Mouse (Mus musculus) urinary bladder, postnatal 4 days (tissue): Measurements from ENCODE around the gene Mamld1.
"Not testable (repeated sequence)": the region's sequence is repeated elsewhere in the genome, so short reads cannot be mapped to it uniquely, and the experiment has no call there.

Experiments
- DNase-seq, 2 experiments: peaks; one replicate each; pipeline ENCODE4 v3.0.0; 2021 to 2022; ENCODE audit warnings: low spot score in 2 of 2

Gene Mamld1

DNA sequence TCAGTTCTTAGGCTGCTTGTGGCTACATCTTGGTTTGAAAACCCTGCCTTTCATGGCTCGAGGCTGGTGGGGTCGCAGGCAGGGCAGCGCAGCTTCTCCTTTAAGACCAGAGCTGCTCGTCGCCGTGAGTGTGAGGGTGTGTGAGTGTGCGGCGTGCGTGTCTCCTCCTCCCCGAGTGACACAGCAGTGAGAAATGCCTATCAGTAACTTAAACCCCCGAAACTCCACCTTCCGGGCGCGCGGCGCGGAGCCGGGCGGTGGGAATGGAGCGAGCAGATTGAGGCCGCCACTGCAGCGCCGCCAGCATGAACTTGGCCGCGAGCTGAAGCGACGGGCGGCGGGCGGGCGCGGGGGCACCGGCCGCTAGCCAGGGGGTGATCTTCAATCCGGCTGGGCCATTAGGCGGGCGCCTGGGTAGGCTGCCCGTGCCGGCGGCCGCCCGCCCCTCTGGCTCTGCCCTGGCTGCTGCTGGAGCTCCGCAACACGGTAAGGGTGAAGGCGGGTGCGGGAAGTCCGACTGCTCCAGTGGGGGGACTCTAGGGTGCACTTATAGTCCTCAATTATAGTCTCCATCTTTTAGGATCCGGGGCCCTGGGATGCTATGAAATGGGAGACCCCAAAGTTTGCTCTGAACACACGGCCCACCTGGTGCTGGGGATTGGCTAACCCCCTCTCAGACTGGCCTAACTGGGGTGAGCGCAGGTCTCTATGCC lies at the start of gene Mamld1:
Gene Mamld1 (plus strand): TSS at position 393 of the 713 bp plus-strand sequence.
- DNase-seq: peak; percentile 60 to 74

DNA sequence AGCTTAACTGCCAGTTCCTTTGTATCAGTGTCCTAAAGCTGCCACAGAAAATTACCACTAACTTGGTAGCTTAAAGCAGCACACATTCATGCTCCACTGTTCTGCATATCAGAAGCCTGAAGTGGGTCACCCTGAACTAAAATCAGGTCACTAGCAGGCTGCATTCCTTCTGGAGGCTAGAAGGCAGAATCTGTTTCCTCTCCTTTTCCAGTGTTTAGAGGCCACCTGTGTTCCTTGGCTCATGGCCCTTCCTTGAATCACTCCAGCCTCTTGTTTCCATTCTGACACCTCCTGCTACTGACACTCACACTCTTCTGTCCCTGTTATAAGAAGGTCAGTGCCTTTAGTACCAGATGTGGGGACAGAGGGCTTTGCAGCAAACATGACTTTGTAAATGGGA lies 25.3 kb upstream of the Mamld1 start:
- DNase-seq: no peak

DNA sequence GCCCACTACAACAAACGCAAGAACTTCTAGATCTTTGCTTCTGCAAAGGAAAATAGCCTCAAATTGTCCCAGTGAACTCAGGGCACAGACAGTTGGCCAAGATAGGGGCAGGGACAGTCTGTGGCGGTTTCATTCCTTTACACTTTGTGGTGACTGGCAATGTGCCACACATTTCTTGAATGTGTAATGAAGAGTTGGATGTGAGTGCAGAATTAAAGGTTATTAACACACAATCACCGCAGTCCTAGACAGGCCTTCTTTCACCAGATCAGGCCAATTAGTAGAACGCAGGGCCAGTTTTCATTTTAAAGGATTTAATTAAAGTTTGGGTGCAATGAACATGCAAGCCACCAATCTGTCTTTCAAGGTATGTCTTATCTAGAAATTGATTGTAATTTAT lies 22.0 kb upstream of the Mamld1 start:
- no peak for DNase-seq

DNA sequence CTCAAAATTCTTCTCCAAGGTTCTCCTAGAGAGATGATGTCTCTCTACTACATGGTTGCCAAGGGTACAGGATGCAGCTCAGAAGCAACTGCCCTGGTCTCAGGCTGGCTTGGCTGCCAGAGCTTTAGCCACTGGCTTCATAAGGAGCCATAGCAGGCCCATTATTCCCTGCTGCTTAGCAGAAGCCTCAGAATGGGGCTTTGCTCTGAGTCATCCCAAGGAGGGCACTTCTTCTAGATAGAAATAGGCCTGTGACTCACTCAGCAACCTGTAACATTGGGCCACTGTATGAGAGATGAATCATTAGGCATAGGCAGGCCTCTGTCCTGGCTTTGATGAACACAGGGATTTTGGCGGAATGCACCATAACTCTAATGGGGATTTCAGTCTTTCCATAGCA lies 21.1 kb upstream of the Mamld1 start:
- DNase-seq: not testable (repeated sequence)

DNA sequence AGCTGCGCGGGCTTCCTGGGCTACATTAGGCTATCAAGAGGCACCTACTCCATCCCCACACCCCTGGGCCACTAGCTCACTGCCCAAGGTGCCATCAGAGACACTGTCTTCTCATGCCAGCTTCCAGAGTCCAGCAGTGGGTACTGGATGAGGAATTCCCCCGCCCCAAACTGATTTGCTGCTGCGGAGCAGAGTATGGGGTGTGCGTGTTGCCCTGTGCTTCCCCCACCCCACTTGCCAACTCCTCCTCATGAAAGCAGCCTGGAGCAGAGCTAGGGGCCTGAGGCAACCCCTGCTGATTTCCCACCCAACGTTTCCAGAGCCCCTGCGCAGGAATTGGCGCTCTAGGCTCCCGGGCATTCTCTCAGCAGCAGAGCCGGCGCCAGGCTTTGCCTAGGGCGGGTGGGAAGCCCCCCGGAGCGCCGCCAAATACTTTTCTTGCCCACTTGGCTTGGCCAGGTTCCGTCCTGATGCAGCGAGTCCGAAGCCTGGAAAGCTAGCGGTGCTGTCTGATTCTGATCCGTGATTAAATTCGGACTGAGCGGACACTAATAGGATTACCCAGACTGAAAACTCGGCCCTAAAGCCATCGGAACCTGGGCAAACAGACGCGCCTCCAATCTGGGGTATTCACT lies 738 bp downstream of the Mamld1 start:
- no peak for DNase-seq

DNA sequence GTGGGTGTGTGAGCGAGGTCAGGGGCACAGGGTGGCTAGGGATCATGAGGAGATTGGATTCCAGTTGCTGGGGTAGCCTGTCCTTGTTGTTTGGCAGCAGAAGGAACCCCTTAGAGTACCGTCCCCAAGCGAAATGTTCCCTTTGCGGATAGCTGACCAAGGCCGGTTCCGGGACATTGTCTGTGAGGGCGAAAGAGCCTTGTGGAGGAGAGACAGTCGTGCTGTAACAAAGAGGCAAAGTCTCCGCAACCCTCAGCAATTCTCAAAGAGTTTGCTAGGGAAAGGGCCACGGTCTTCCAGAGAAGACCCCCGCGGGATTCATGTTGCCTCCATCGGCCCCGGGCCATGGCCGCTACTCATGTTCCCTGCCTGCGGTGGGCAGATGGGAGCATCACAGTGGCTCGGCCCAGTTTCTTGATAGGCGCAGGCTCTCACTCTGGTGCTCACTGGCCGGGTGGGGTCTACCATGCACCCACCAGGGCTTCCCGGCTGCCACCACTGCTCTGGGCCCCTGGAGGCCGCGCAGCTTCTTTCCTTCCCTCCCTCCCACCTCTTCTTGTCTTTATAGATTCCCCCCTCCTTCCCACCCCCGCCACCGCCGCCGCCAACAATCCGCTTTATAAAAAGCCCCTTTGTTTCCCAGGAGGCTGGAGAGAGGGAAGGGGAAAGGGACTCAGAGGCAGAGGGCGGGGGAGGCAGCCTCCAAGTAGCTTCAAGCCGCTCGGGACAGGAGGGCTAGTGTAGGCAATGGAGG lies 1.5 kb downstream of the Mamld1 start:
- DNase-seq: no peak

DNA sequence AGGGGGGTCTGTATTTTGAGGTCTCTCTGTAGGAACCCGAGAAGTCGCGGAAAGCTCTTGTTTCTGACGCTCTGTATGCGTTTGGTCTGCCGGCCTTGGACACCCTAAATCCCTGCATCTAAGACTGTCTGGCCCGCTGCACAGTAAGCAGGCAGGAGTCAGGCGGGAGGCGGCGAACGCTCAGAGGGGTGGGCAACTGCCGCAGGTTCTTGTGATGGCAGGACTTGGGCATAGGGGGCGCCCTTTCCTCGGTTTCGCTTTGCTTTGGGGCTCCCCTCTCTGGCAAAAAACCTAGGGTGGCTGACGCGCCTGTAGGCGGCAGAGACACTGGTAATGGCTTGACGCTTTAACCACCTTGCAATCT lies 2.0 kb downstream of the Mamld1 start:
- peak; percentile 47 to 75 for DNase-seq

DNA sequence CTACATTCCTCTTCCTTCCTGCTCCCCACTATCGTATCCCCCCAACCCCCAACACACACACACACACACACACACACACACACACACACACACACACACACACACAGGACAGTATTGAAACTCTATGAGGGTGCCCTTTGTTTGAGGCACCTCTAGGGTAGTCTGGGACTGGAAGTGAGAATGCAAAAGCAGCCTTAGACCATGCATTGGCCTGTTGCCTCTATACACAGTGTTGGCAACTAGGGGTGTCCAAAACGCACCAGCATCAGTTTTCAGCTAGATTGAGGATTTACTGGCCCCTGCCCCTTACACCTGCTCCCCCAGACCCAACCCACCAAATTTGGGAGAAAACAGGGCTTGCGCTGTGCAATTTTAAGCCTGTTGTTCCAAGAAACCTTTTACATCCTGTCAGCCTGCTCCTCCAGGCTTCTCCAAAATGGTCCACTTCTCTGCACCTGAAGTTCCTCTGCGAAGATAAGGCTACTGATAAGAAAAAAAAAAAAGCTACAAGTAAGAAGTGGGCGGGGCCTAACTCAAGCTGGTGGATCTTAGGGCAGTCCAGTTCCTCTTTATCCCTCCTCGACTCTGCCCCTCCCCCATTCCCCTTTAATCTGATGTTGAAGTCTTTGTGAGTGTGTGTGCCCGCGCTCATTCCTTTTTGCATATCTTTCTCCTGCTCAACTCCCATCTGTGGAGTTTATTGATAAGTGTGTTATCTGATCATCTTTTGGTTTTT lies 2.6 kb downstream of the Mamld1 start:
- DNase-seq: no peak

DNA sequence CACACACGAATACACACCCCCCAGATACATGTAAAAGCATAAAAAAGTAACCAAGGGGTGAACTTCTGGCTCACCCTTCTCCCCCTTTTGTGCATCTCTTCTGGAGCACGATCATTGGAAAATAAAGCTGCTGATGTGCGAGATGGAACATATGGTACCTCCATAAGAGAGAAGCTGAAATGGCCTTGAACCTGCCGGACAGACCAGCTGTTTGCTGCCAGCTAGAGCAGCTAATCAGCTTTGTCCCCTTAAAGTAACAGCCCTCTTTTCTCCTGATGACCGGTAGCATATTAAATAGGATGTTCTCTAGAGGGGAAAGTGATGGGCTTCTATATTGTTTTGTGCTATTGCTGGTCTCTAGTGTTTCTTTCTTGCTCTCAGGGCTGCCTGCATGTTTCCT lies 3.2 kb downstream of the Mamld1 start:
- no peak for DNase-seq

DNA sequence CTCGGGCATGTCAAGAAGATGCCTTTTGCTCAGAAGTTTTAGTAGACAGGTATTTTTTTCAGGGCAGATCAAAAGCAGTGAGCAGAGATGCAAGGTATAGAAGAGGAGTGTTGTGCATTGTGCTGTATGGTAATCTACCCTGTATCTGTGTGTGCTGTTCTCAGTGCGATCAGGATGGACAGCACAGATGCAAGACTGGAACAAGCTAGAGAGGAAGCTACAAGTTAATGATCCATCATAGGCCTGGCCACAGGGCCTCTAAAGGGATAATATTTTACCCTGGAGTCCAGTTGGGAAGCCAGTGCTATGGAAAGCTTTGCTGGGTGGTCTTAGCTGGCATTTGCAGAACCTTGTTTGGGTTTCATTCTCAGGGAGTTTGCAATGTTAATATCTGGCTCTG lies 6.9 kb downstream of the Mamld1 start:
- DNase-seq: no peak

DNA sequence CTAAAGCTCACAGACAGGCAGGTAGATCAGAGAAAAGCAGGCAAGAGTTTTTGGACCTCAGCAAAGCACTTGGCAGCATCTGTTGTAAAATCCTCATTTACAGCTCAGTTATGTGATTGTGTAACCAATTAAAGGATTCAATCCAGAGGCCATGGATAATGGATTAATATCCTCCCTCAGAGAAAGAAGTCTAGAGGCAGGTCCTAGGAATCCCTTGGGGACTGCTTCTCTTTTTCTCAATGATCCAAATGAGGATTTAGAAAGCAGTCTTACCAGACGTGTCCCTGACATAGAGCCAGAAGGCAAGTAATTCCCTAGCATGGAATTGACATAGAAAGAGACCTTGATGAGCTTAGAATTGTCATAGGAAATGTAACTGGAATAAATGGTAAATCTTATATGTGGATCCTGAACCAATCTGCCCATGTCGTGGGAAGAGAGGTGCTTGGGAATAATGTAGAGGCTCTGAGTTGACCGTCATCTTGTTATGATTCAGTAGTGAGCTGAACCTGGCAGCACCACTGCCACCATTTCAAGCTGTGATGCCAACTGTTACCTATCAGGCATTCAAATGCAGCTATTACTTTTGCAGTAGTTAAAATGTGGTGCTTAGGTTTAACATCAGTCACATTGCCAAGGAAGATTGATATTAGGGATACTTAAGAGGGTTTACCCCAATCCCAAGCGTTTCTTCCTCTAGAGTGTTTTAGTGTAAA lies 35.2 kb downstream of the Mamld1 start:
- DNase-seq: no peak

DNA sequence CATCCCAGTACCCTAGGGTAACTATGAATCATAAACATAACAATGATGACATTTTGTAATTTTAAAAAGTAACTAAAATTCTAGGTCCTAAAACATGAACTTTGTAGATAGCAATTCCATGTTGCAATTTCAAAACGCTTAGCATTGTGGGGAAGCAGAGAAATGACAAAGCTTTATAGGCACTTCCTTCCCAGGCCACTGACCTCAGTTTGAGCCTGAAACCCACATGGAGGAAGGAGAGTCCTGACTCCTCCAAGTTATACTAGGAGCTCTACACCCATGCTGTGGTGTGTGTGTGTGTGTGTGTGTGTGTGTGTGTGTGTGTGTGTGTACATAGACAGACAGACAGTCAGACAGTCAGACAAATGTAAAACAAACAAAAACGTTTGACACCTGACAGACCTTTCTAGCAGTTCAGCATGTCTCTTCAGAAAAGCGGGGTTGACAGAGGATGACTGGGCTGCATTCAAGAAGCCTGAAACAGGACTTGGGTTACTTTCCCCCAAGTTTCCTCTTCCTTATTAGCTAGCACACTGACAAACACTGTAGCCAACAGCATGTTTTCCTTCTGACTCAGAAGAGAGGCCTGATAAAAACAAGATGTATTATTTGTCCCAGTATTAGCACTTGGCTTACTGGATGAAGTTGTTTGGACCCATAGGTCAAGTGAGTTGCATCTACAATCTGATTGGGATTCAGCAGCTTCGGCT lies 37.5 kb downstream of the Mamld1 start:
- no peak for DNase-seq

DNA sequence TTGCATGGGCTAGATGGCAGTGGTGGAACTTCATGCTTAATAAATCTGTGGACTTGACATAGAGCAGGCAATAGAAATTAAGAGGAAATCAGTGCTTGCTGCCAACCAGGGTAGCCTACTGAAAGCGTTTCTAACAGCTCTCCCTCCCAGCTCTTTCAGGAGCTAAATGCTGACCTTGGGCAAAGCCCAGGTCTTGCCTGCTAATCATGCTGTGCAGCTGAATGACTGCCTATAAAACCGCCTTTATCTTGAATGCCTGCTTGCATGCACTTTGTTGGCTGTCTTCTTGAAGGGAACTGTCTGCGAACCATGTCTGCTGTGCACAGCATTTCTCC lies 38.0 kb downstream of the Mamld1 start:
- DNase-seq: no peak

DNA sequence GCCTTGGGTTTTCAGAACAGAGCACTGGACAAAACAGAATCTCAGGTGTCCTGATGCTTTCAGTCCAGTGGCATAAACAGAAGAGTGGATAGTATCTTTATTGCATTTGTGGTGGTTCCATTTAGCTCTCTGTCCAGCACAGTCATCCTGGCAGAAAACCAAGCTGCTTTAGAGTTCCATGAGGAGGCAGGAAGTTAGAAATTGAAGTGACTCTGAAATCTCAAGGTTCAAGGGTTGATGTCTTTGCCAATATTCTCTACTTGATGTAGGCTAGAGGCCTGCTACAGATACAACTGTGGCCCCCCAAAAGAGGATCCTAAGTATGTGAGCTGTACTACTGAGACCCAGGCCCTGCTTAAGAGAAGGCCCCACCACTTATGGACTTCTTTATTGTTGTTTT lies 55.8 kb downstream of the Mamld1 start:
- no peak for DNase-seq

DNA sequence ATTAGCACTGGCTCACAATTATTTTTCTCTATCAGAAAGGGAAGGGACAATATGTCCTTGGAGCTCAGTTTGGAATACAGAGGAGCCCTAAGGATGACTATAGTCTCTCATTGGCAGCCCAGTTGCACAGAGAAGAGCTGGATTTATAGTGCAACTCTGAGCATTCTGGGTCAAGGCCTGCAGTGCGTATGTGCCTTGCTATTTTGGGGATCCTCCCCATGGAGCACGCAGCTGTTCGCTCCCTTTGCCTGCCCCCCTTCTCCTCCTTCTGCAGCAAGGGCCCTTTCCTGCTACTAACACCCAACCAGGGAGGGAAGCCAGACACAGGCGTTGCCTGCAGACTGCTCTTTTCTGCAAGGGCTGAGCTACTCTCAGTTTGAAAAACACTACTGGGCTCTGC lies 56.3 kb downstream of the Mamld1 start:
- peak in 1 of 2 experiments; percentile 52 for DNase-seq

DNA sequence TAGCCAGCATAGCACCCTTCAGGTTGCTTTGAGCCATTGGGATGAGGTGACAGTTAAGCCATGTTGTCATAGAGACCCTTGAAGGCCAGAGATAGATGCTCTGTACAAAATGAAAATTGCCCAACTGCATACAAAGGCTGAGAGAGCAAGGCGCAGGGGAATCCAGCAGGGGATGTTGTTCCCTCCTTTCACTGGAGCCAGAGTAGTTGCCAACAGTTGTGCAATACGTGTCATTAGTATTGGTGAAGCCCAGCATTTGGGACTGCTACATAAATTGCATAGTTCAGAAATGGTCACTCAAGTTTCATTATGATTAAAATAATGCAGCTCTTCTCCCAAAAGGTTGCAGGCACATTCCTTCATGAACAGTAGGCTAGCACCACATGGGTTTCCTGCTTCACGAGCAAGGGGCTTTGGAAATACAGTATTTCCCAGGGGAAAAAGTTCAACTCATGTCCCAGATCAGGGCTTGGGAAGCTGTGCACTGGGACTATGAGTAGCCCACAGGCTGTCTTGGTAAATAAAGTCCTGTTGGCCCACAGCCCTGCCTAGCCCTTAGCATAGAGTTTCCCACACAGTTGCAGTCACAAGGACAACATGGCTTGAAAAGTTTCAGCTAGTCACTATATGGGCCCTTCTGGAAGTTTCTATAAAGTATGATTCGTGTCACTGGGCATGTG lies 58.1 kb downstream of the Mamld1 start:
- DNase-seq: no peak

DNA sequence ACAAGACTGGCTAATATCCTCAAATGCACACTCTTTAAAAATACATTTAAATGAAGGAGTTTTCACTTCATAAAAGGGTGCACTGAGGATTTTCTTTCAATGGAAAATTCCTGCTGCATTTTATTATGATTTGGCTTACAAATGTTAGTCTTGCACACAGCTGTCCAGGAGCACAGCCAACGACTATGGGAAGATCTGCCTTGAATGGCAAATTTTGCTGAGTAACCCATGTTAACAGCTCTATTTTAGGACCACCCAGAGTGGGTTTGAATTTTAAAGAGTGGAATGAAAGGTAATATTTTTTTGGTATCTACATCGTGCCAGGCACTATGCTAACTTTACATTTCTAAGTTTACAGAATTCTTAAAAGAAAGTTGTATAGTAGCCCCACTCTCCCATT lies 60.3 kb downstream of the Mamld1 start:
- DNase-seq: no peak

DNA sequence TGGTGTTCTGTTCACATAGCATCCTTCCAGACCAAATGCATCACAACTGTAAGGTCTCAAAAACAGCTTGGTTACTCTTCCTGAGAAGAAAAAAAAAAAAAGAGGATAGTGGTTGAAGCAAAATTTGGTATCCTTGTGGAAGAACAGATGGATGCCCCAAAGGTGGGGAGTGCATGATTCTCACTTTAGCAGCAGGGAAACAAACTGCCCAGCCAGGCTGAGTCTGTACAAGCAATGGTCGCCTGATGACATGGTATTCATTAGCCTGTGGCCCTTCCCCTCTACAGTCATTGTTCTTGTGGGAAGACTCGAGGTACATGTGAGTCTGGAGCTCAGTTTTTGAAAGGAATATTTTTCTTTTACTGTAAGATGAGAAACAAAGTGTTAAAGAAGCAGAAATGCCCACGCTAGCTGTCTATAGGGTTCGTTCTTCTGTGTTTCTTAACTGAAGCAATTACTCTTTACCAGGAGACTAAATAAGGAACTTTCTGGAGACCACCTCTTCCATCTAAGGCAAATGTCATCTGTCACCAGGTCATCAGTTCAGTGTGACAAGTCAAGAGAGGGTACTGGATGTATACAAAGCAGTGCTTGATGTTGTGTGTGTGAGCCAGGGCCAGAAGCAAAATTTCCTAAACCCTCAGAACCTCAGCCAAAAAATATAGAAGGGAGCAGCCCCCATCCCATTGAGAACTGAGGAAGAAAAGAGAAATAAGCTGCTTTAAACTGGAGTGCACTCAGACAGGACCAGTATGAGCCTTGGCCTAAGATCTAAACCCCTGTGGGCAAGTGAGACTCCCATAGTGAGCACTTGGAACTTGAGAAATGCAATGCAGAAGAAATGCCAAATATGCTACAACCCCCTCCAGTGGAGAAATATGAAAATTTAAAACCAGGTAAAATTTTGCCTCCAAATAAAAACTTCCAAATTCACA lies 72.6 kb downstream of the Mamld1 start:
- no peak for DNase-seq

DNA sequence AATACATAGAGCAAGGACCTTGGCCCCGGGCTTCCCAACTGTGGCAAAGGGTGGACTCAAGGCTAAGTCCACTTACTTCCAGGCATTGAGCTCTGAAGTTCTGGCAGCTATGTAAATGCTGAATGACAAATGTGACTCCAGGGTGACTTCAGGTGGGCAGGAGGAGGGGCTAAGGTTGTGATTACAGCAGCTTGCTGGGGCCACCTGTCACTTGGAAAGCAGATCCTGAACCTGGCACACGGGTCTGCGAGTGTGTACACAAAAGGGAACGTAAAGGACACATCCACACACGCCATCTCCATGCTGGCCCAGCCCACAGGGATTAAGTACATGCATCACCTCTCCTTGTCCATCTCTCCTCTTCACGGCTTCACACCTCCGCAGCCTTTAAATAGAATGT lies 75.0 kb downstream of the Mamld1 start:
- no peak for DNase-seq

DNA sequence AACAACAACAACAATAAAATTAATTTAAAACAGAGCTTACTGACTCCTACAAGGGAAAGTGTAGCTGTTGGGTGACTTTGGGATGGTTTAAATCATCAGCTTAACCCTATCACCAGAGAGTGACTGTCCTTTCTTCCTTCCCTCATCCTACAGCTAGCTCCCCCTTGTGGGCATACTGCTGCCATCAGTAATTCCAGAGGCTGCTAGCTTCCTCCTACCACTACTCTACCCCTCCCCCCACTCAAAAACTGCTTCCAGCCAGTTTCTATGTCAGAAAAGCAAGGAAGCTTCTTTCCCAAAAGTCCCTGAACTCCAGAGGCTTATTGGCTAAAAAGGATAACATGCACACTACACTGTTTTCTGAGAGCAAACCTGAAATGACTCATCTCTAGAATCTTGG lies 81.4 kb downstream of the Mamld1 start:
- DNase-seq: no peak
